Mouse (Mus musculus): Measurements from ENCODE around the gene Pdik1l. TPM values are rescaled to one million over a fixed set of nuclear protein-coding genes. Genes with fewer than 3 reads are reported as not detected.
A peak's percentile ranks its signal among the peaks of the same experiment; 100 is the strongest.
"Not testable (repeated sequence)": the region's sequence is repeated elsewhere in the genome, so short reads cannot be mapped to it uniquely, and the experiment has no call there.

The Pdik1l gene
- polyA plus RNA-seq, 1 experiment: 1.6 TPM

DNA sequence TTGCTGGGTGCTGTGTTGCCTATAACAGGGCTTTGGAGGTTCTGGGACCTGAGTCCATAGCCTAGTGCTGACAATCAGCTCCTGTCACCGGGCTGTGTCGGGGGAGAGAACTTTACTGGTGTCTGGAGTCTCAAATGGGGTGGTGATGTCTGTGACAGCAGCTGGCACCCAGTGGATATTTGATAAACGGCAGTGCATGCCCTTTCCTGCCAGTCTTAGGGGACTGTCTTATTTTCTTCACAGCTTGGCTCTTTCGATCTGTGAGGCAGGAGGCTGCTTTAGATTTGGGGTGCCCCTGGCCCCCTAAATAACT is 11.8 kb upstream of the Pdik1l start:
- Histone ChIP-seq H3K4me3 (no peak overlapping the region), H3K27me3 (ENCODE audit: control insufficient read depth, insufficient read depth, insufficient read length) (no peaks in the 10 kb centered on the region), H3ac (ENCODE audit: control insufficient read depth, insufficient read length) (no peak overlapping the region), H3K79me2 (ENCODE audit: control insufficient read depth, insufficient read depth) (no peaks in the 10 kb centered on the region), H3K4me2 (ENCODE audit: low read depth) (no peak overlapping the region), H3K36me3 (ENCODE audit: control insufficient read depth, insufficient read depth) (no peaks in the 10 kb centered on the region)
- TF ChIP-seq MYOD1 (IDR thresholded peaks at IDR 0.05; ENCODE audit: control insufficient read depth in 1 of 3, insufficient read length in 2 of 3, low read depth in 2 of 3) (peak in 1 of 3 experiments; percentile 25), TCF12 (IDR thresholded peaks at IDR 0.05; ENCODE audit: insufficient read depth, poor library complexity, severe bottlenecking) (no peak), SRF (IDR thresholded peaks at IDR 0.05; ENCODE audit: control insufficient read depth, insufficient read length, low read depth) (no peak), MYOG (IDR thresholded peaks at IDR 0.05; ENCODE audit: control insufficient read depth in 1 of 3, insufficient read depth in 1 of 3, insufficient read length in 2 of 3, low read depth in 2 of 3) (peak in 1 of 3 experiments; percentile 26)

DNA sequence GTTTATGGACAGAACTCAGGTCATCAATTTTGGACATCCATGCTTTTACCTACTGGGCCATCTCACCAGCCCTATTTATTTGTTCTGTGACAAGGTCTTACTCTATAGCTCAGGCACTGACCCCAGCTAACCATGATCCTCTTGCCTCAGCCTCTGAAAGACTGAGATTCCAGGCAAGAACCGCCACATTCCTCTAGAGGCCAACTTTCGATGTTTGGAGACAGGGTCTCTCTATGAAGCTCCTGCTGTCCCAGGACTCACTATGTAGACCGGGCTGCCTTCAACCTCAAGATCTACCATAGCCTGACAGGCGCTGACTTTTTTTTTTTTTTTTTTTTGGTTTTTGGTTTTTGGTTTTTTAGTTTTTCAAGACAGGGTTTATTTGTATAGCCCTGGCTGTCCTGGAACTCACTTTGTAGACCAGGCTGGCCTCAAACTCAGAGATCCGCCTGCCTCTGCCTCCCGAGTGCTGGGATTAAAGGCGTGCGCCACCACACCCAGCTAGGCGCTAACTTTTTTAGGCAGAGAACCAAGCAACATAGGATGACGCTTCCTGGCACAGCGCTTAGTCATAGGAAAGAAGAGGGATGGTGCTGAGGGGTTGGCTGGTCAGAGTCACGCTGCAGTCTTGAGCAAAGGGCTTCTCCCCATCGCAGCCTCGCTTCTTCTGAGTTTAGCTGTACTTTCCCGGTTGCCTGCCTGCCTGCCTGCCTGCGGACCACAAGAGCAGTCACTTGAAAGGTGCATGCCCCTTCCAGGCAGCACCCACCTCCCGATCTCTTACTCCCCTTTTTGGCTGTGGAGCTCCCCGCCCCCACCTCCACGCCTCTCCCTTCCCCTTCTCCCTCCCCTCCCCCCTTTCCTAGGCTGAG is 11.2 kb upstream of the Pdik1l start:
- TF ChIP-seq REST (IDR thresholded peaks at IDR 0.05; ENCODE audit: insufficient read depth, insufficient read length): no peak
- no peak for TF ChIP-seq TCF3 (IDR thresholded peaks at IDR 0.05; ENCODE audit: insufficient read length, low read depth)
- no peak for TF ChIP-seq POLR2A (IDR thresholded peaks at IDR 0.05; ENCODE audit: insufficient read length, low read depth)
- TF ChIP-seq CEBPB (IDR thresholded peaks at IDR 0.05; ENCODE audit: insufficient read depth, poor library complexity, severe bottlenecking): no peak
- TF ChIP-seq SRF (IDR thresholded peaks at IDR 0.05; ENCODE audit: control insufficient read depth, insufficient read length, low read depth): no peak
- TF ChIP-seq TCF12 (IDR thresholded peaks at IDR 0.05; ENCODE audit: insufficient read depth, poor library complexity, severe bottlenecking): no peak
- TF ChIP-seq MYOG (IDR thresholded peaks at IDR 0.05; ENCODE audit: control insufficient read depth in 1 of 3, insufficient read depth in 1 of 3, insufficient read length in 2 of 3, low read depth in 2 of 3): no peak
- no peak for TF ChIP-seq POLR2AphosphoS2 (IDR thresholded peaks at IDR 0.05; ENCODE audit: insufficient read length, low read depth)
- TF ChIP-seq USF1 (IDR thresholded peaks at IDR 0.05; ENCODE audit: low read depth): no peak
- TF ChIP-seq MYOD1 (IDR thresholded peaks at IDR 0.05; ENCODE audit: control insufficient read depth in 1 of 3, insufficient read length in 2 of 3, low read depth in 2 of 3): no peak
- TF ChIP-seq MAX (IDR thresholded peaks at IDR 0.05; ENCODE audit: low read depth): no peak
- TF ChIP-seq E2F4 (IDR thresholded peaks at IDR 0.05; ENCODE audit: insufficient read depth): no peak
- H3ac ChIP-seq (ENCODE audit: control insufficient read depth, insufficient read length): no peak overlapping the region
- H3K4me3 ChIP-seq: no peak overlapping the region
- H3K79me2 ChIP-seq (ENCODE audit: control insufficient read depth, insufficient read depth): no peaks in the 10 kb centered on the region
- no peak overlapping the region for H3K4me2 ChIP-seq (ENCODE audit: low read depth)
- H3K27me3 ChIP-seq (ENCODE audit: control insufficient read depth, insufficient read depth, insufficient read length): no peaks in the 10 kb centered on the region
- no peaks in the 10 kb centered on the region for H3K36me3 ChIP-seq (ENCODE audit: control insufficient read depth, insufficient read depth)

DNA sequence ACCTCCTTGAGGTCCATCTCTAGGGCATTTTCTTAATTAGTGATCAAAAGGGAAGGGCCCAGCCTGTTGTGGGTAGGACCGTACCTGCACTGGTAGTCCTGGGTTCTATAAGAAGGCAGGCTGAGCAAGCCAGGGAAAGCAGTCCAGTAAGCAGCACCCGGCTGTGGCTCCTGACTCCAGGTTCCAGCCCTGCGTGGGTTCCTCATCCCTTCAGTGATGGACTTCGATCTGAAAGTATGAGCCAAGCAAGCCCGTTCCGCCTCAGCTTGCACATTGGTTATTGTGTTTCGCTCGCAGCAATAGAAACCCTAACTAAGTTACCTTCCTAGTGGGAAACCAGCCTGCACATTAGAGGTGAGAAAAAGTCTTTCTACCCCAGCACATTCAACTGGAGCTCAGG is 9.7 kb upstream of the Pdik1l start:
- Histone ChIP-seq H3K27me3 (ENCODE audit: control insufficient read depth, insufficient read depth, insufficient read length) (no peaks in the 10 kb centered on the region), H3K36me3 (ENCODE audit: control insufficient read depth, insufficient read depth) (no peaks in the 10 kb centered on the region), H3K4me3 (no peak overlapping the region), H3K4me2 (ENCODE audit: low read depth) (no peak overlapping the region), H3K79me2 (ENCODE audit: control insufficient read depth, insufficient read depth) (no peaks in the 10 kb centered on the region), H3ac (ENCODE audit: control insufficient read depth, insufficient read length) (no peak overlapping the region)
- TF ChIP-seq CEBPB (IDR thresholded peaks at IDR 0.05; ENCODE audit: insufficient read depth, poor library complexity, severe bottlenecking): no peak

DNA sequence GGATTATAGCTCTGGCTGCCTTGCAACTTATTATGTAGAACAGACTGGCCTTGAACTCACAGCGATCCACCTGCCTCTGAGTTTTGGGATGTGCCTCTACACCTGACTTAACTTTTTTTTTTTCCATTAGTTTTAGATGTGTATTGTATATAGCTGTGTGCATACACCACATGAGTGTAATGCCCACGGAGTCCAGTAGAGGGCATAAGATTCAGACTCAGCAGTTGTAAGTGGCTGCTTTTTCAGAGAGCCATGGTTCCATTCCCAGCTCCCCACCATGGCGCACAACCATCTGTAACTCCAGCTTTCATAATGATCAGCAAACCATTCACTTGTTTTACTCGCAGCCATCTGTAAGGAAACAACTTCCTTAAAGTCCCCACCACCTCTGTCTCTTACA is 8.8 kb upstream of the Pdik1l start:
- no peak for TF ChIP-seq SRF (IDR thresholded peaks at IDR 0.05; ENCODE audit: control insufficient read depth, insufficient read length, low read depth)
- TF ChIP-seq MYOG (IDR thresholded peaks at IDR 0.05; ENCODE audit: control insufficient read depth in 1 of 3, insufficient read depth in 1 of 3, insufficient read length in 2 of 3, low read depth in 2 of 3): no peak
- TF ChIP-seq TCF12 (IDR thresholded peaks at IDR 0.05; ENCODE audit: insufficient read depth, poor library complexity, severe bottlenecking): no peak
- TF ChIP-seq MAX (IDR thresholded peaks at IDR 0.05; ENCODE audit: low read depth): no peak
- TF ChIP-seq MYOD1 (IDR thresholded peaks at IDR 0.05; ENCODE audit: control insufficient read depth in 1 of 3, insufficient read length in 2 of 3, low read depth in 2 of 3): no peak
- TF ChIP-seq CEBPB (IDR thresholded peaks at IDR 0.05; ENCODE audit: insufficient read depth, poor library complexity, severe bottlenecking): no peak
- no peak for TF ChIP-seq E2F4 (IDR thresholded peaks at IDR 0.05; ENCODE audit: insufficient read depth)
- TF ChIP-seq TCF3 (IDR thresholded peaks at IDR 0.05; ENCODE audit: insufficient read length, low read depth): no peak
- TF ChIP-seq POLR2A (IDR thresholded peaks at IDR 0.05; ENCODE audit: insufficient read length, low read depth): no peak
- no peak for TF ChIP-seq REST (IDR thresholded peaks at IDR 0.05; ENCODE audit: insufficient read depth, insufficient read length)
- TF ChIP-seq POLR2AphosphoS2 (IDR thresholded peaks at IDR 0.05; ENCODE audit: insufficient read length, low read depth): no peak
- TF ChIP-seq USF1 (IDR thresholded peaks at IDR 0.05; ENCODE audit: low read depth): no peak
- H3K79me2 ChIP-seq (ENCODE audit: control insufficient read depth, insufficient read depth): no peaks in the 10 kb centered on the region
- H3K27me3 ChIP-seq (ENCODE audit: control insufficient read depth, insufficient read depth, insufficient read length): no peaks in the 10 kb centered on the region
- H3K4me3 ChIP-seq: no peak overlapping the region
- H3K36me3 ChIP-seq (ENCODE audit: control insufficient read depth, insufficient read depth): no peaks in the 10 kb centered on the region
- H3ac ChIP-seq (ENCODE audit: control insufficient read depth, insufficient read length): no peak overlapping the region
- H3K4me2 ChIP-seq (ENCODE audit: low read depth): no peak overlapping the region

DNA sequence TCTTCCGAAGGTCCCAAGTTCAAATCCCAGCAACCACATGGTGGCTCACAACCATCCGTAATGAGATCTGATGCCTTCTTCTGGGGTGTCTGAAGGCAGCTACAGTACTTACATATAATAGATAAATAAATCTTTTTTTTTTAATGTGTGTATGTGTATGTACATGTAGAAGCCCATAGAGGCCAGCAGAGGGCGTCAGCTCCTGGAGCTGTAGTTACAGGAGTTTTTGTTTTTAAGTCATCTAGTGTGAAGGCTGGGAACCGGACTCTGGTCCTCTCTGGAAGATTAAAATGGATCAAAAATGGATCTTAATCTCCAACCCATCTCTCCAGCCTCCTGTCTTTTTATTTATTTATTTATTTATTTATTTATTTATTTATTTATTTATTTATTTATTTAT is 8.4 kb upstream of the Pdik1l start:
- H3K4me3 ChIP-seq; H3K36me3 ChIP-seq (ENCODE audit: control insufficient read depth, insufficient read depth); H3K27me3 ChIP-seq (ENCODE audit: control insufficient read depth, insufficient read depth, insufficient read length); H3K4me2 ChIP-seq (ENCODE audit: low read depth); H3ac ChIP-seq (ENCODE audit: control insufficient read depth, insufficient read length); H3K79me2 ChIP-seq (ENCODE audit: control insufficient read depth, insufficient read depth): not testable (repeated sequence)
